Mouse (Mus musculus): ENCODE data around the gene Krtap22-2.
"Not testable (repeated sequence)": the region's sequence is repeated elsewhere in the genome, so short reads cannot be mapped to it uniquely, and the experiment has no call there.

Krtap22-2 gene

GRCm38 (mm10) chr16:89010659-89011058, at the start of gene Krtap22-2:
Krtap22-2 (minus strand) TSS chr16:89010759.
- DNase-seq (ENCODE audit: low spot score in 2 of 2): no peak

- no peak for DNase-seq (ENCODE audit: low spot score in 2 of 2)
Observed at GRCm38 (mm10) chr16:89047783-89048182, 37.2 kb upstream of the Krtap22-2 start, which contains the start of gene Krtap6-5. Krtap6-5 (minus strand) TSS chr16:89047883.

GRCm38 (mm10) chr16:89041372-89041771, 30.8 kb upstream of the Krtap22-2 start, which contains the start of gene Gm10228:
Gm10228 (minus strand) TSS chr16:89041472.
- DNase-seq (ENCODE audit: low spot score in 2 of 2): not testable (repeated sequence)

GRCm38 (mm10) chr16:89031399-89031798, 20.8 kb upstream of the Krtap22-2 start, which contains the start of gene Krtap6-1:
Krtap6-1 (plus strand) TSS chr16:89031699.
- DNase-seq (ENCODE audit: low spot score in 2 of 2): not testable (repeated sequence)

- DNase-seq (ENCODE audit: low spot score in 2 of 2): not testable (repeated sequence)
Observed at GRCm38 (mm10) chr16:89014984-89015383, 4.4 kb upstream of the Krtap22-2 start, which contains the start of gene Gm10229. Gm10229 (plus strand) TSS chr16:89015284.

GRCm38 (mm10) chr16:89013973-89014372, 3.4 kb upstream of the Krtap22-2 start:
- DNase-seq (ENCODE audit: low spot score in 2 of 2): no peak

- no peak for DNase-seq (ENCODE audit: low spot score in 2 of 2)
Observed at GRCm38 (mm10) chr16:88962773-88963172, 47.8 kb downstream of the Krtap22-2 start, which contains the start of gene Krtap16-3. Krtap16-3 (minus strand) TSS chr16:88962873.

Data from heart, adult 9 months (tissue).